Mouse (Mus musculus) kidney, postnatal 36 days (tissue): ENCODE results near the gene Dclk1.
"Not testable (repeated sequence)": the region's sequence is repeated elsewhere in the genome, so short reads cannot be mapped to it uniquely, and the experiment has no call there.

ENCODE experiments used
- DNase-seq, 2 experiments: peaks; one replicate each; pipeline ENCODE4 v3.0.0; 2021 to 2022; ENCODE audit warnings: mixed read lengths in 2 of 2

The Dclk1 gene

GRCm38 (mm10) chr3:55241730-55242421 is at the start of gene Dclk1:
TSS of gene Dclk1 (plus strand) at chr3:55242364.
- no peak for DNase-seq

GRCm38 (mm10) chr3:55193351-55193750 is 48.8 kb upstream of the Dclk1 start:
- DNase-seq = no peak

- no peak for DNase-seq
Measured at GRCm38 (mm10) chr3:55194792-55195191, 47.4 kb upstream of the Dclk1 start.

GRCm38 (mm10) chr3:55195581-55196327 is 46.4 kb upstream of the Dclk1 start:
- no peak for DNase-seq

- no peak for DNase-seq
Measured at GRCm38 (mm10) chr3:55196328-55196710, 45.8 kb upstream of the Dclk1 start.

GRCm38 (mm10) chr3:55203621-55204020 is 38.5 kb upstream of the Dclk1 start:
- DNase-seq = not testable (repeated sequence)

- no peak for DNase-seq
Measured at GRCm38 (mm10) chr3:55206413-55206812, 35.8 kb upstream of the Dclk1 start.

- no peak for DNase-seq
Measured at GRCm38 (mm10) chr3:55207665-55208064, 34.5 kb upstream of the Dclk1 start.

GRCm38 (mm10) chr3:55212254-55212653 is 29.9 kb upstream of the Dclk1 start:
- DNase-seq = no peak

GRCm38 (mm10) chr3:55213785-55214184 is 28.4 kb upstream of the Dclk1 start:
- DNase-seq = no peak

- no peak for DNase-seq
Measured at GRCm38 (mm10) chr3:55214413-55214812, 27.8 kb upstream of the Dclk1 start.

GRCm38 (mm10) chr3:55222502-55222901 is 19.7 kb upstream of the Dclk1 start:
- no peak for DNase-seq

- DNase-seq = no peak
Measured at GRCm38 (mm10) chr3:55223862-55224261, 18.3 kb upstream of the Dclk1 start.

GRCm38 (mm10) chr3:55226501-55227213 is 15.5 kb upstream of the Dclk1 start:
- DNase-seq = peak in 1 of 2 experiments; percentile 17

- no peak for DNase-seq
Measured at GRCm38 (mm10) chr3:55227214-55227581, 15.0 kb upstream of the Dclk1 start.

GRCm38 (mm10) chr3:55242422-55243055 is 375 bp downstream of the Dclk1 start:
- DNase-seq = peak in 1 of 2 experiments; percentile 32

- DNase-seq = no peak
Measured at GRCm38 (mm10) chr3:55243056-55243471, 900 bp downstream of the Dclk1 start.

- no peak for DNase-seq
Measured at GRCm38 (mm10) chr3:55244087-55244486, 1.9 kb downstream of the Dclk1 start.

- DNase-seq = no peak
Measured at GRCm38 (mm10) chr3:55246618-55247272, 4.6 kb downstream of the Dclk1 start.

GRCm38 (mm10) chr3:55248048-55248447 is 5.9 kb downstream of the Dclk1 start:
- DNase-seq = no peak

GRCm38 (mm10) chr3:55248508-55248907 is 6.3 kb downstream of the Dclk1 start:
- DNase-seq = peak; percentile 10 to 26

GRCm38 (mm10) chr3:55250631-55251030 is 8.5 kb downstream of the Dclk1 start:
- no peak for DNase-seq

GRCm38 (mm10) chr3:55260139-55260538 is 18.0 kb downstream of the Dclk1 start:
- no peak for DNase-seq
